Mouse (Mus musculus): Measurements from ENCODE around the gene Lrig3. TPM values are rescaled to one million over a fixed set of nuclear protein-coding genes. Genes with fewer than 3 reads are reported as not detected.

Lrig3 gene
- polyA plus RNA-seq, 1 experiment: 17.9 TPM

GRCm38 (mm10) chr10:125934095-125934494, 31.9 kb upstream of the Lrig3 start:
- Histone ChIP-seq H3K27ac (ENCODE audit: insufficient read depth, low read depth, low read length) (no peak overlapping the region; the same call in 1 of the 2 replicates), H3K4me3 (ENCODE audit: low read depth, low read length) (no peak overlapping the region), H3K4me1 (ENCODE audit: control insufficient read depth, insufficient read depth, insufficient read length, low read length) (peaks cover 8% of the 10 kb centered on the region; the same call in 1 of the 2 replicates), H3K27me3 (ENCODE audit: control insufficient read depth, insufficient read depth, low read length) (no peaks in the 10 kb centered on the region), H3K36me3 (ENCODE audit: control insufficient read depth, insufficient read depth, low read length) (no peaks in the 10 kb centered on the region)
- WGBS: 85% methylated on average over 3 of the region's 3 CpGs
- TF ChIP-seq POLR2A (IDR thresholded peaks at IDR 0.05; ENCODE audit: low read depth, low read length): no peak
- no peak for TF ChIP-seq CTCF (IDR thresholded peaks at IDR 0.05; ENCODE audit: extremely low read depth, insufficient read length, insufficient replicate concordance, low read depth, low read length)

DNA sequence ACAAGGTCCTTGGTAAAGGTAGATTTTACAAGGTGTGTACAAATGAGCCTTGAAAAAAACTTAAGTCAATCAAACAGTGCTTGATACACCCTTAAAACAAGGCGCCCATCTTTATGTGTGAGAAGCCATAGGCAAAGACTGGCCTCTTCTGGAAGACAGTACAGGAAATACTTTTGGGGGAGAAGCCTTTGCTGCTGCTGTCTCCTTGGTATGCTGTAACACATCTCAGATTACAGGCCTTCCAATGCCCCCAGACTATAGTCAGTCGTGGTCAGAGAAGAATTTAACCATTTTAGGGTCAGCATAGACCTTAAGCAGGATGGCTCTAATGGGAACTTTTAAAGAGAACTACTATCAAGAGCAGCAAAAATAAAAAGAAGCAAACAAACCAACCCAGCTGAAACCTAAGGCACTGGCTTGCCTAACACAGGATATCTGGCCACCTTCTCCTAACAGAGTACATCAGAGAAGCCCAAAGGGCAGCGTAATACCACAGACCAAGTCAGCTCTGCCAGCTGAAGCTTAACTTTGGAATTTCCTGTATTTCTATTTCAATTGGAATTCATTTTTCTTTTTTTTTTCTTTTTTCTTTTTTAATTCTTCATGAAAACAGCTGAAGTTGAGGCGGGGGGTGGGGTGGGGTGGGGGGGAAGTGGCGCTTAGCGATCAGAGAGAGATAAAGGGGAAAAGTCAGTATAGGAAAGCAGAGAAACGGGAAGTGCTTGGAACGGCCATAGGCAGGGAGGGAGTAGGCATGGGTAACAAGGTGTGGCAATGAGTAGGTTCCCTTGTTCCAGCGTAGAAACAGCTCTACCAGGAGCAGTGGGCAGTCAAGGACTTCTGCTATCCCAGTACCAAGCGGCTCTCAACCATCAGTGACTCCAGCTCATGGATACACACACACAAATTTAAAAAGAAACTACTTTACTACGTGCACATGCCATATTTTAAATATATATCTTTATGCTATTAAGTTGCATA, 28.2 kb upstream of the Lrig3 start:
- Histone ChIP-seq H3K27ac (ENCODE audit: insufficient read depth, low read depth, low read length) (peak overlapping the region; percentile 47; the same call in 1 of the 2 replicates), H3K27me3 (ENCODE audit: control insufficient read depth, insufficient read depth, low read length) (no peaks in the 10 kb centered on the region), H3K4me3 (ENCODE audit: low read depth, low read length) (no peak overlapping the region), H3K36me3 (ENCODE audit: control insufficient read depth, insufficient read depth, low read length) (no peaks in the 10 kb centered on the region), H3K4me1 (ENCODE audit: control insufficient read depth, insufficient read depth, insufficient read length, low read length) (peaks cover 11% of the 10 kb centered on the region; the same call in 1 of the 2 replicates)
- TF ChIP-seq POLR2A (IDR thresholded peaks at IDR 0.05; ENCODE audit: low read depth, low read length): no peak
- TF ChIP-seq CTCF (IDR thresholded peaks at IDR 0.05; ENCODE audit: extremely low read depth, insufficient read length, insufficient replicate concordance, low read depth, low read length): no peak
- WGBS: 61% methylated on average over 11 of the region's 11 CpGs

DNA sequence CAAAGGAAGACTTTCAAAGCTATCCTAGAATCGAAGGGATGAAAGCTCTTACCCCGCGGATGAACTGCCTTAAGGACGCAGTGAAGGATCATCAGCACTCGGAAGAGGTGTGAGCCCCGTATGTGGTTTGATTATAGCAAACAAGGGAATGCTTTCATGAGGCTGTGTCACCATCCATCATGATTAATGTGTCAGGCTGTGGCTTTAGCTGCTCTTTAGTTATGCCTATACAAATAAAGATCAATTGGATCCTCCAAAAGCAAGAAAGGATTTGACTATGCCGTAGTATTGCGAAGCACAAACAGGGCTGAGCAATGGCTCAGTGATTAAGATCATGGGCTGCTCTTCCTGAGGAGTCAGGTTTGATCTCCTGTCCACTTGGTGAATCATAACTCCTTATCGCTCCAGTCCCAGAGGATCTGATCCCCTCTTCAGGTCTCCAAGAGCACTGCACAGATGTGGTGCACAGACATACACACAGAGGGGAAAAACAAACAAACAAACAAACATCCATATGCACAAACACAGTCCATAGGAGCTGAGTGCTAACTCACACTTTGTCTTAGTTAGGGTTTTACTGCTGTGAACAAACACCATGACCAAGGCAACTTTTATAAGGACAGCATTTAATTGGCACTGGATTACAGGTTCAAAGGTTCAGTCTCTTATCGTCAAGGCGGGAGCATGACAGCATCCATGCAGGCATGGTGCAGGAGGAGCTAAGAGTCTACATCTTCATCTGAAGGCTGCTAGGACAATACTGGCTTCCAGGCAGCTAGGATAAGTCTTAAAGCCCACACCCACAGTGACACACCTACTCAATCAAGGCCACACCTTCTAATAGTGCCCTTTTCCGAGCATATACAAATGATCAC, 27.2 kb upstream of the Lrig3 start:
- WGBS: 56% methylated on average over 12 of the region's 12 CpGs
- Histone ChIP-seq H3K27ac (ENCODE audit: insufficient read depth, low read depth, low read length) (peak overlapping the region; percentile 70), H3K27me3 (ENCODE audit: control insufficient read depth, insufficient read depth, low read length) (no peaks in the 10 kb centered on the region), H3K4me1 (ENCODE audit: control insufficient read depth, insufficient read depth, insufficient read length, low read length) (peaks cover 9% of the 10 kb centered on the region; the same call in 1 of the 2 replicates), H3K4me3 (ENCODE audit: low read depth, low read length) (no peak overlapping the region), H3K36me3 (ENCODE audit: control insufficient read depth, insufficient read depth, low read length) (no peaks in the 10 kb centered on the region)
- TF ChIP-seq POLR2A (IDR thresholded peaks at IDR 0.05; ENCODE audit: low read depth, low read length): no peak
- TF ChIP-seq CTCF (IDR thresholded peaks at IDR 0.05; ENCODE audit: extremely low read depth, insufficient read length, insufficient replicate concordance, low read depth, low read length): no peak

- Histone ChIP-seq H3K4me3 (ENCODE audit: low read depth, low read length) (no peak overlapping the region), H3K36me3 (ENCODE audit: control insufficient read depth, insufficient read depth, low read length) (no peaks in the 10 kb centered on the region), H3K27ac (ENCODE audit: insufficient read depth, low read depth, low read length) (no peak overlapping the region), H3K4me1 (ENCODE audit: control insufficient read depth, insufficient read depth, insufficient read length, low read length) (peaks cover 19% of the 10 kb centered on the region; the same call in 1 of the 2 replicates), H3K27me3 (ENCODE audit: control insufficient read depth, insufficient read depth, low read length) (no peaks in the 10 kb centered on the region)
- TF ChIP-seq POLR2A (IDR thresholded peaks at IDR 0.05; ENCODE audit: low read depth, low read length) (no peak), CTCF (IDR thresholded peaks at IDR 0.05; ENCODE audit: extremely low read depth, insufficient read length, insufficient replicate concordance, low read depth, low read length) (no peak)
- WGBS: 75% methylated on average over 11 of the region's 11 CpGs
Measured at GRCm38 (mm10) chr10:125940316-125941059, 25.5 kb upstream of the Lrig3 start.

DNA sequence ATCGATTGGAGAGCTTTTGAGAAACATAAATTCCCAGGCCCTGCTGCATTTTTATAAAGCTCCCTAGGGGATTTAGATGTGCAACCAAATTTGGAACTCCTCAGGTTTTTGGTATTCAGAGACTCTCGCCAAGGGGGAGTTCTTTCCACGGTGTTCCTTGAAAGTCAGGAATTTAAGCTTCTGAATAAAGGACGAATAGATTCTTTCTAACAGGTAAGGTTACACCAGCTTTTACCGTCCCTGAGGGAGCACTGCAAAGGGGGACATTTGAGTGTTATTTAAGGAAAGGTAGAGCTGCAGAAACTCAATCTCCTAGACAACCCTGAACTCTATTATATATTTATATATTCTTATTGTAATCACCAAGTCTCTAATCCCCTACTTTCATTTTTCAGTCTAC, 22.9 kb upstream of the Lrig3 start:
- H3K4me3 ChIP-seq (ENCODE audit: low read depth, low read length): no peak overlapping the region
- H3K27me3 ChIP-seq (ENCODE audit: control insufficient read depth, insufficient read depth, low read length): no peaks in the 10 kb centered on the region
- TF ChIP-seq POLR2A (IDR thresholded peaks at IDR 0.05; ENCODE audit: low read depth, low read length) (no peak), CTCF (IDR thresholded peaks at IDR 0.05; ENCODE audit: extremely low read depth, insufficient read length, insufficient replicate concordance, low read depth, low read length) (no peak)
- H3K27ac ChIP-seq (ENCODE audit: insufficient read depth, low read depth, low read length): no peak overlapping the region
- WGBS: 77% methylated on average over 5 of the region's 5 CpGs
- peaks cover 19% of the 10 kb centered on the region; the same call in 1 of the 2 replicates for H3K4me1 ChIP-seq (ENCODE audit: control insufficient read depth, insufficient read depth, insufficient read length, low read length)
- no peaks in the 10 kb centered on the region for H3K36me3 ChIP-seq (ENCODE audit: control insufficient read depth, insufficient read depth, low read length)

DNA sequence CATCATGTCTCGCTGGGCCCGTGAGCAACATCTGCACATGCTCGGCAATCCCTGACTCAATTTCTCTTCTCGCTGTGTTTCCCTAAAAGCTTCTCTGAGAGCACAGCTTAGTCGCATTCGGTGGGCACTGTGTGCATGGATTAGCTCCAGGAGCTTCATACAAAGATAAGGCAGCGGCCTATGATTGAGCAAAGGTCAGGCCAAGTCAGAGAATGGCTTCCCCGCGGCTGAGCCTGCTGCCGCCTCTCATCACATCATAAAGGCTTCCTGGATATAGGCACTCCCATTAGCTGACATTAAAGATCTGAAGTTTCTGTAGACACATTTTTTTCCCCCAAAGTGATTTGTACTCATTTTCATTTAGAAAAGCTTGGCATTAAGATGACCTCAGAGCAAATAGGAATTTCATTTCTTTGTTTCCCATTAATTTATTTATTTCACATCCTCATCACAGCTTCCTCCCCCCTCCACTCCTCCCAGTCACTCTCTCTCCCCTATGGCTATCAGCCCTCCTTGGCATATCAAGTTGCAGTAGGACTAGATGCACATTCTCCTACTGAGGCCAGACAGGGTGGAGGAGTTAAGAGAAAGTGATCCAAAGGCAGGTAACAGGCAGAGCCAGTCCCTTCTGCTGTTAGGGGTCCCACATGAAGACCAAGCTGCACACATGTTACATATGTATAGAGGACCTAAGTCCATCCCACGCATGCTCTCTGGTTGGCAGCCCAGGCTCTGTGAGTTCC, 21.0 kb upstream of the Lrig3 start:
- no peak for TF ChIP-seq POLR2A (IDR thresholded peaks at IDR 0.05; ENCODE audit: low read depth, low read length)
- TF ChIP-seq CTCF (IDR thresholded peaks at IDR 0.05; ENCODE audit: extremely low read depth, insufficient read length, insufficient replicate concordance, low read depth, low read length): no peak
- Histone ChIP-seq H3K27ac (ENCODE audit: insufficient read depth, low read depth, low read length) (no peak overlapping the region), H3K4me1 (ENCODE audit: control insufficient read depth, insufficient read depth, insufficient read length, low read length) (peaks cover 10% of the 10 kb centered on the region; the same call in 1 of the 2 replicates), H3K4me3 (ENCODE audit: low read depth, low read length) (no peak overlapping the region), H3K27me3 (ENCODE audit: control insufficient read depth, insufficient read depth, low read length) (no peaks in the 10 kb centered on the region), H3K36me3 (ENCODE audit: control insufficient read depth, insufficient read depth, low read length) (no peaks in the 10 kb centered on the region)
- 50% methylated on average over 11 of the region's 11 CpGs for WGBS
